Mouse (Mus musculus) layer of hippocampus, postnatal 14 days (tissue): ENCODE data around the gene Zc3h15. TPM values are rescaled to one million over a fixed set of nuclear protein-coding genes. Genes with fewer than 3 reads are reported as not detected.
"Not testable (repeated sequence)": the region's sequence is repeated elsewhere in the genome, so short reads cannot be mapped to it uniquely, and the experiment has no call there.

ENCODE experiments used
- DNase-seq, 2 experiments: peaks; one replicate each; pipeline ENCODE4 v3.0.0; 2021 to 2022; ENCODE audit warnings: low spot score in 2 of 2, mixed read lengths in 1 of 2
- long read RNA-seq, 2 experiments: library from polyadenylated mRNA; stranded (forward); transcript quantifications; one replicate each; pipeline ENCODE4 v2.0.0; 2021
- total RNA-seq, 2 experiments: library from RNA; stranded (reverse); gene quantifications; 2 replicates each; pipeline ENCODE4 v1.2.3; 2021

Zc3h15 gene
- total RNA-seq = 100 to 1,000 TPM; 122 to 125 TPM
- long read RNA-seq, experiment 1, transcript Zc3h15-201 (10 exons, 2,111 nt) = major isoform, 97 of 103 reads
- long read RNA-seq, experiment 1, partial matches to known transcripts = 4 of 103 reads
- long read RNA-seq, experiment 1, other reads (novel, unspliced or antisense) = 1 of 103 reads
- long read RNA-seq, experiment 2, transcript Zc3h15-201 (10 exons, 2,111 nt) = major isoform, 111 of 124 reads
- long read RNA-seq, experiment 2, partial matches to known transcripts = 10 of 124 reads
- long read RNA-seq, experiment 2, other reads (novel, unspliced or antisense) = 2 of 124 reads

GRCm38 (mm10) chr2:83644276-83645252 is at the start of gene Zc3h15:
TSS of gene Zc3h15 (plus strand) at chr2:83644435.
- peak; percentile 90 to 94 for DNase-seq

GRCm38 (mm10) chr2:83620558-83621367 is 23.5 kb upstream of the Zc3h15 start:
- no peak for DNase-seq

GRCm38 (mm10) chr2:83621511-83621910 is 22.7 kb upstream of the Zc3h15 start:
- no peak for DNase-seq

- no peak for DNase-seq
These were observed 21.4 kb upstream of the Zc3h15 start for GRCm38 (mm10) chr2:83622792-83623191.

GRCm38 (mm10) chr2:83624045-83624444 is 20.2 kb upstream of the Zc3h15 start:
- DNase-seq = no peak

GRCm38 (mm10) chr2:83625226-83626108 is 18.8 kb upstream of the Zc3h15 start:
- peak; percentile 32 to 59 for DNase-seq

- DNase-seq = no peak
These were observed 17.4 kb upstream of the Zc3h15 start for GRCm38 (mm10) chr2:83626881-83627280.

GRCm38 (mm10) chr2:83627495-83627894 is 16.7 kb upstream of the Zc3h15 start:
- DNase-seq = no peak

- no peak for DNase-seq
These were observed 16.3 kb upstream of the Zc3h15 start for GRCm38 (mm10) chr2:83627932-83628331.

GRCm38 (mm10) chr2:83641993-83642392 is 2.2 kb upstream of the Zc3h15 start:
- no peak for DNase-seq

GRCm38 (mm10) chr2:83648916-83649315 is 4.7 kb downstream of the Zc3h15 start:
- DNase-seq = no peak

- no peak for DNase-seq
These were observed 8.4 kb downstream of the Zc3h15 start for GRCm38 (mm10) chr2:83652606-83653005.

GRCm38 (mm10) chr2:83659279-83659678 is 15.0 kb downstream of the Zc3h15 start:
- DNase-seq = no peak

GRCm38 (mm10) chr2:83660114-83660513 is 15.9 kb downstream of the Zc3h15 start:
- DNase-seq = no peak

GRCm38 (mm10) chr2:83661351-83661750 is 17.1 kb downstream of the Zc3h15 start:
- no peak for DNase-seq

GRCm38 (mm10) chr2:83665051-83665450 is 20.8 kb downstream of the Zc3h15 start:
- not testable (repeated sequence) for DNase-seq

- DNase-seq = no peak
These were observed 23.2 kb downstream of the Zc3h15 start for GRCm38 (mm10) chr2:83667430-83667829.

GRCm38 (mm10) chr2:83668052-83668451 is 23.8 kb downstream of the Zc3h15 start:
- DNase-seq = no peak

GRCm38 (mm10) chr2:83669988-83670387 is 25.8 kb downstream of the Zc3h15 start:
- no peak for DNase-seq

- DNase-seq = no peak
These were observed 27.6 kb downstream of the Zc3h15 start for GRCm38 (mm10) chr2:83671843-83672242.
